Mouse (Mus musculus): Measurements from ENCODE around the gene Tmem106a. TPM values are rescaled to one million over a fixed set of nuclear protein-coding genes. Genes with fewer than 3 reads are reported as not detected.
"Not testable (repeated sequence)": the region's sequence is repeated elsewhere in the genome, so short reads cannot be mapped to it uniquely, and the experiment has no call there.

Tmem106a gene
- total RNA-seq, 2 experiments from 2014 or later, result 1.3 to 1.9 TPM

GRCm38 (mm10) chr11:101626649-101626994, 44.6 kb downstream of the Tmem106a start:
- TF ChIP-seq CTCF (IDR thresholded peaks at IDR 0.05), result no peak
- Histone ChIP-seq H3K27ac (peak overlapping the region; percentile 83), H3K4me3 (peak overlapping the region; percentile 54)
- intact Hi-C loops (cut with DNase I), result no loop called here
- no peak for DNase-seq (ENCODE audit: extremely low spot score in 1 of 2, low spot score in 2 of 2)

GRCm38 (mm10) chr11:101626995-101627856, 45.2 kb downstream of the Tmem106a start, which contains the start of gene Rdm1:
TSS of gene Rdm1 (plus strand) at chr11:101627195.
- no peak for TF ChIP-seq CTCF (IDR thresholded peaks at IDR 0.05)
- H3K27ac ChIP-seq, result peak within 1 kb of the TSS; percentile 83
- peak within 1 kb of the TSS; percentile 68 for H3K4me3 ChIP-seq
- peak; percentile 70 to 78 for DNase-seq (ENCODE audit: extremely low spot score in 1 of 2, low spot score in 2 of 2)
- intact Hi-C loops (cut with DNase I), result no loop called here

DNA sequence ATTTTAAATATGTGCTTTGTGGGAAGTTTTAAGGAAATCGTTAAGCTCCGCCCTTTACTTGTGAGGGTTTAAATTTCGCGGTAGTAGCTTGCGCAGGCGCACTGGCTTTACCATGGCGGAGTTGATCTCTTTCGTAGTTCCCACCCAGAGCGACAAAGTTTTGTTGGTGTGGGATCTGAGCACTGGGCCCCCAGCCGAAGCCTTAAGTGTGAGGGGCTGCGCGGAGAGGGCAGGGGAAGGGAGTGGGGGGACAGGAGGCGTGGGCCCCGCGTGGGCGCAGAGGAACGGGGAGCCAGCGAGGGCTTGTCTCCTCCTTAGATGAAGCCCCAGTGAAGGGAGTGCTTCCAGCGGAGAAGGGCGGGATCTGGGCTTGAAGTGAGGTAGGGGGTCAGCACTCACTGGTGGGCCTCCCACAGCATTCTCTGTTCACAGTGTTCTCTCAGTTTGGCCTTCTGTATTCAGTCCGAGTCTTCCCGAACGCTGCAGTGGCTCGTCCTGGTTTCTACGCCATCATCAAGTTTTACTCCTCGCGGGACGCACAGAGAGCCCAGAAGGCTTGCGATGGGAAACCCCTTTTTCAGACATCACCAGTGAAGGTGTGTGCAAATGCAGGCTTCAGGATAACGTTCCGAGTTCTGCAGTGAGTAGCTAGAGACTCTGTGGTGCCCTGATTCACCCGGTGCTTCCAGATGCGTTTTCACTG, 46.0 kb downstream of the Tmem106a start:
- Histone ChIP-seq H3K4me3 (peak overlapping the region; percentile 68), H3K27ac (peak overlapping the region; percentile 83)
- DNase-seq (ENCODE audit: extremely low spot score in 1 of 2, low spot score in 2 of 2), result peak; percentile 67 to 75
- intact Hi-C loops (cut with DNase I), result no loop called here
- TF ChIP-seq CTCF (IDR thresholded peaks at IDR 0.05), result no peak; the same call in 1 of the 2 replicates

DNA sequence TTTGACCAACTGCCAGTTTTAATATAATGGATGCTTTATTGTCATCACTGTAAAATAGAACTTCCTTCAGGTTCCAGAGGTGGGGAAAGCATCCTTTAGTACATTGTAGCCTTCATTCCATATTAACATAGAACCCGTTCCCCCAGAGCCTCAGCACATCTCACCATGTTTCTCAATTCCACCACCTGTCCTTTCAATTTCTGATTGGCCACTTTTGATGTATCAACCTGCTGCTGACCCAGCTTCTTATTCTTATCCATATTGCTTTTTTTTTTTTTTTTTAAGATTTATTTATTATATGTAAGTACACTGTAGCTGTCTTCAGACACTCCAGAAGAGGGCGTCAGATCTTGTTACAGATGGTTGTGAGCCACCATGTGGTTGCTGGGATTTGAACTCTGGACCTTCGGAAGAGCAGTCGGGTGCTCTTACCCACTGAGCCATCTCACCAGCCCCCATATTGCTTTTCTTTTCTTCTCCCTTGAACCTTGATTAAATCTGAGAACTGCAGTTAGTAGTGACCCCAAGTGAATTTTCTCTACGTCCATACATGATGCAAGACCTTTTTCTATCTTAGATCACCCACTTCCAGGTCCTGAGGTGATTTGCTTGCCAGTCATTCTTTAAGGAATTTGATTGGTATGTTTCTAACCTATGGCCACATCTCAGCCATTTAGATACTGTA, 46.8 kb downstream of the Tmem106a start:
- H3K4me3 ChIP-seq, result peak overlapping the region; percentile 68; the same call in 1 of the 2 replicates
- H3K27ac ChIP-seq; DNase-seq (ENCODE audit: extremely low spot score in 1 of 2, low spot score in 2 of 2); intact Hi-C loops (cut with DNase I): not testable (repeated sequence)

DNA sequence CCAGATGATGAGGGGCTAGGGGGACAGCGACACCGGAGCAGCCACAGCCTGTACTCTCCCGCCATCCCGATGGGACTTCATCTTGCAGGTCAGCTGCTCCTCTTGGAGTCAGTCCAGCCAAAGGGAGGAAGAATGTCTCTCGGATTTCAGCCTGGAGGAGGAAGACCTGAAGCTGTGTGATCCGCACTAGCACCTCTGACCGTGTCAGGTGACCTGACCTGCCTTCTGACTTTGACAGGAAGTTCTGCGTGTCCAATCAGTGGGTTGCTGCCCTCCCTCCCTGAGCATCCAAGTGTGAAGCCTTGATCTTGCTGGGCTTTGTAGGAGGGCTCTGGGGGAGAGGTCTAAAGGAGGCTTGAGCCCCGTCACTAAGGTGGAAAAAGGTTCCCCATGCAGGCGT, 53.6 kb downstream of the Tmem106a start:
- no peak overlapping the region for H3K27ac ChIP-seq
- no peak overlapping the region for H3K4me3 ChIP-seq
- DNase-seq (ENCODE audit: extremely low spot score in 1 of 2, low spot score in 2 of 2), result no peak
- TF ChIP-seq CTCF (IDR thresholded peaks at IDR 0.05), result no peak
- intact Hi-C loops (cut with DNase I), result no loop called here

DNA sequence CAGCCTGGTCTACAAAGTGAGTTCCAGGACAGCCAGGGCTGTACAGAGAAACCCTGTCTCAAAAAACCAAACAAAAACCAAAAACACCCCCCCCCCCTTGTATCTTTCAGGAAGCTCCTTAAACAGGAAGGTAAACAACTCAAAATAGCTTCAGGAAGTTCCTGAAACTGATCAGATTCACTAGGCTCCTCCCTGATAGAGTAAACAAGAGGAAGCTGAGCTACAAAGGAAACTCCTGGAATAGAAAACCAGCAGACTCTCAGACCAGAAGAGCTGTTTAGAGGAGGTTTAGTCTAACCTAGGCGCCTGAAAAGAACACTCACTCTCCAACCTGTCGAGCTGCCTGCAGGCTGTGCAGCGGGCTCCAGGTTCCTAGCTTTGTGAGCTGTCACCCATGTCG, 57.7 kb downstream of the Tmem106a start:
- TF ChIP-seq CTCF (IDR thresholded peaks at IDR 0.05), result no peak
- intact Hi-C loops (cut with DNase I), result no loop called here
- H3K4me3 ChIP-seq, result no peak overlapping the region
- DNase-seq (ENCODE audit: extremely low spot score in 1 of 2, low spot score in 2 of 2), result no peak
- no peak overlapping the region for H3K27ac ChIP-seq

DNA sequence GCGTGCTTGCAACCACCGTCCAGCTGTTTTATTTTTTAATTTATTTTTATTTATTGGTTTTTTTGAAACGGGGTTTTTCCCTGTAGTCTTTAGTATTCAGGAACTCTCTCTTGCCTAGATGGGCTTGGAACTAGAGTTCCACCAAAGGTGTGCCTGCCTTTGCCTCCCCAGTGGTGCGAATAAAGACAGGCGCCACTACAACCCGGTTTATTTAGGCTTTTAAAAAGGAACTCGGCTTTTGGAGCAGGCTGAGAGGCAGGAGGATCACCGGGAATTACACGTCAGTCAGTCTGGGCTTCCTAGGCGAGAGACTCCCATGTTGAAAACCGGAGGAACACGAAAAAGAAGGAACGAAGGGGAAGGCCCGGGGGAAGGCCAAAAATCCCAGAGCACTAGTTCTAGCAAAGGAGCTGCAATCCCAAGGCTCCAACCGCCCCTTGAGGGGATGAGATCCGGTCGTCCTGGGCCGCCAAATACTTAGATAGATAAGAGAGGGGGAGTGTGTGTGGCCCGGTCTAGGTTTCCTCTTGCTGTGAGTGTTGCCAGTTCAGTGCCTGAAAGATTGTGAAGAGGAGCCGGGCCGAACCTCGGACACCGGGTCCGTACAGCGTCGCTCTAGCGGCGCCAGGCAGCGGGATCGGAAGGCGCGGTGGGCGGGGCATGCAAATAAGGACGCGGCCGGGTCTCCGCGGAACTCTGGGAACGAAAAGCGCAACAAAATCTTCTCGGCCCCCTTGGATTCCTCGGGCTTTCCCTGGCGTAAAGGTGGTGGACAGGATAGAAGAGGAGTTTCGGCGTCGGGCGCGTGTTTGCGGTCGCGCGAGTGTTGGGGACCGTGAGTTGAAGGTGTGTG, 59.0 kb downstream of the Tmem106a start:
- Histone ChIP-seq H3K27ac (peak overlapping the region; percentile 93), H3K4me3 (peak overlapping the region; percentile 36)
- DNase-seq (ENCODE audit: extremely low spot score in 1 of 2, low spot score in 2 of 2), result peak; percentile 75 to 81
- intact Hi-C loops (cut with DNase I), result not testable (repeated sequence)

Other genes with a start within 250 kb of the Tmem106a start
- not detected for gene G6pc, start 214.7 kb upstream of the Tmem106a start, total RNA-seq (2021)
- 10 to 100 TPM; 43.8 to 47.1 TPM for gene Aarsd1, start 164.6 kb upstream of the Tmem106a start, total RNA-seq (2021)
- gene Gm27029, start 157.4 kb upstream of the Tmem106a start, total RNA-seq (2021), result 1 to 10 TPM; 7.1 to 9.9 TPM
- 10 to 100 TPM; 37.2 to 44.0 TPM for gene Rundc1, start 157.2 kb upstream of the Tmem106a start, total RNA-seq (2021)
- 1 to 10 TPM; 2.3 to 4.2 TPM for gene Ptges3l, start 156.9 kb upstream of the Tmem106a start, total RNA-seq (2021)
- 10 to 100 TPM; 31.5 to 34.7 TPM for gene Rpl27, start 139.9 kb upstream of the Tmem106a start, total RNA-seq (2021)
- 1 to 10 TPM; 2.4 to 3.2 TPM for gene Ifi35, start 133.8 kb upstream of the Tmem106a start, total RNA-seq (2021)
- gene Rnd2, start 117.2 kb upstream of the Tmem106a start, total RNA-seq (2021), result 100 to 1,000 TPM; 141 to 159 TPM
- 10 to 100 TPM; 33.4 to 36.8 TPM for gene Vat1, start 116.0 kb upstream of the Tmem106a start, total RNA-seq (2021)
- gene Brca1, start 30.3 kb upstream of the Tmem106a start, total RNA-seq (2021), result under 1 TPM; 0.61 to 0.70 TPM
- gene Nbr1, start 30.1 kb upstream of the Tmem106a start, total RNA-seq (2021), result 100 to 1,000 TPM; 136 to 137 TPM
- not detected for gene Gm11634, start 17.0 kb downstream of the Tmem106a start, total RNA-seq (2021)
- gene Rdm1, start 45.0 kb downstream of the Tmem106a start, total RNA-seq (2021), result 1 to 10 TPM; 7.8 to 9.5 TPM
- gene Arl4d, start 83.3 kb downstream of the Tmem106a start, total RNA-seq (2021), result 10 to 100 TPM; 33.5 to 50.4 TPM
- gene Dhx8, start 150.7 kb downstream of the Tmem106a start, total RNA-seq (2021), result 10 to 100 TPM; 36.8 to 39.3 TPM
- 10 to 100 TPM; 14.1 to 18.6 TPM for gene Etv4, start 203.1 kb downstream of the Tmem106a start, total RNA-seq (2021)

Data from left cerebral cortex, adult 2 months (tissue).